Mouse (Mus musculus) intestine, embryonic 15.5 days (tissue): ENCODE measurements at regions not wholly inside any gene's neighbourhood (a gene's known extent, or its start where the extent isn't known, plus 50 kb on each side); places are given as distances from the start of the nearest gene placed in this dataset.

Experiments
- ATAC-seq: fragments of 200-750 bp; cut with Nextera tagmentation; 2 replicates; pipeline ENCODE4 v1.8.0; 2017; ENCODE audit warnings: moderate TSS enrichment, moderate library complexity
- H3K27ac ChIP-seq: fragments of 300-500 bp; sonication (generic); 2 replicates; pipeline ENCODE4 v1.5.1; 2015; ENCODE audit warnings: mild to moderate bottlenecking, inconsistent platforms
- H3K27me3 ChIP-seq: fragments of 300-500 bp; sonication (generic); replicated peaks from 2 replicates; pipeline ENCODE4 v1.6.1; 2015; ENCODE audit warnings: inconsistent platforms
- H3K36me3 ChIP-seq: fragments of 300-500 bp; sonication (generic); 2 replicates; pipeline ENCODE4 v1.6.1; 2015; ENCODE audit warnings: inconsistent platforms
- H3K4me1 ChIP-seq: fragments of 300-500 bp; sonication (generic); replicated peaks from 2 replicates; pipeline ENCODE4 v1.6.1; 2015; ENCODE audit warnings: inconsistent platforms
- H3K4me2 ChIP-seq: fragments of 300-500 bp; sonication (generic); replicated peaks from 2 replicates; pipeline ENCODE4 v1.6.1; 2015; ENCODE audit warnings: mild to moderate bottlenecking, inconsistent platforms
- H3K4me3 ChIP-seq: fragments of 300-500 bp; sonication (generic); replicated peaks from 2 replicates; pipeline ENCODE4 v1.5.1; 2015; ENCODE audit warnings: inconsistent platforms
- H3K9ac ChIP-seq: fragments of 300-500 bp; sonication (generic); 2 replicates; pipeline ENCODE4 v1.6.1; 2015; ENCODE audit warnings: inconsistent platforms
- H3K9me3 ChIP-seq: fragments of 300-500 bp; sonication (generic); 2 replicates; pipeline ENCODE4 v1.6.1; 2016; ENCODE audit warnings: inconsistent platforms
- WGBS: fragments of 180-500 bp; shearing (Covaris S2); methylation state at CpG from one replicate; pipeline ENCODE4 v1.1.7; 2015; 5-methylcytosine and 5-hydroxymethylcytosine counted together

DNA sequence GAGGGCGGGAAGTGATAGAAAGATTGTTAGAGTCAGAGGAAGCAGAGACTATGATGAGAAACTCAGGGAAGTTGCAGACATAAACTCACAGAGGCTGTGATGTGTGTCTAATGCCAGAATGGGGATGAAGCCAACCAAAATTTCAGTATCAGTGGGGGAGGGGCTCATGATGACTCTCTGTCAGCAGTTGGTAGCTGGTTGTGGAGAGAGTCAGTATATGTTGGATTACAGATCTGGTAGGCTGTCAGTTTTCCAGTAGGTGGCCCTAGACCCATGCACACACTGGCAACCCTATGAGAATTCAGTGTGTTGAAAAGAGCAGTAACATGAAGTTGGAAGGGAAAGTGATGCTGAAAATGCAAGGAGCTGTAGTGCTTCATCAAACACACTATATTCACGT, 257.5 kb downstream of the Ttc32 start:
- ATAC-seq, result no peak
- no peak overlapping the region for H3K4me3 ChIP-seq
- no peak overlapping the region for H3K9ac ChIP-seq
- H3K4me2 ChIP-seq, result no peak overlapping the region
- no peak overlapping the region for H3K27ac ChIP-seq
- no peaks in the 10 kb centered on the region for H3K36me3 ChIP-seq
- no peaks in the 10 kb centered on the region for H3K4me1 ChIP-seq
- no peaks in the 10 kb centered on the region for H3K27me3 ChIP-seq
- H3K9me3 ChIP-seq, result no peaks in the 10 kb centered on the region
- WGBS, result 83% methylated on average over 2 of the region's 2 CpGs

DNA sequence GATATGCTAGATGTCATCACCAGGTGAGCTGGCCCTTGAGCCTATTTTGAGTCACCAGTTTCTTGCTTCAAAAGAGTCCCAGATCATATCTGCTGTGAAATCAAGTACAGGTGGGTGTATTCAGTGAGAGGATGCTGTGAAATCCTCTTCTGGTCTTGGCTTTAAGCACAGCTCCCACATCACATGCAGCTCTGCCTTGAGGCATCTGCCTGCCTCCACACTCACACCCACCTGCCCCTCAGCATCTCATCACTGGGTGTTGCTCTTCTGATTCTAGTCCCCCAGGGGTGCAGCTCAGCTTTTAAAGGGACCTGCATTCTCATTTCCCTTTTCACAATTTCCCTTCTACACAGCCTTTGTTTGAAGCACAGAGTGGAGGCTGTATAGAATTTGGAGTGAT, 262.9 kb downstream of the Ttc32 start:
- Histone ChIP-seq H3K36me3 (no peaks in the 10 kb centered on the region), H3K4me2 (no peak overlapping the region), H3K4me1 (no peaks in the 10 kb centered on the region), H3K9ac (no peak overlapping the region), H3K27me3 (no peaks in the 10 kb centered on the region), H3K27ac (no peak overlapping the region), H3K4me3 (no peak overlapping the region), H3K9me3 (no peaks in the 10 kb centered on the region)
- ATAC-seq, result no peak

DNA sequence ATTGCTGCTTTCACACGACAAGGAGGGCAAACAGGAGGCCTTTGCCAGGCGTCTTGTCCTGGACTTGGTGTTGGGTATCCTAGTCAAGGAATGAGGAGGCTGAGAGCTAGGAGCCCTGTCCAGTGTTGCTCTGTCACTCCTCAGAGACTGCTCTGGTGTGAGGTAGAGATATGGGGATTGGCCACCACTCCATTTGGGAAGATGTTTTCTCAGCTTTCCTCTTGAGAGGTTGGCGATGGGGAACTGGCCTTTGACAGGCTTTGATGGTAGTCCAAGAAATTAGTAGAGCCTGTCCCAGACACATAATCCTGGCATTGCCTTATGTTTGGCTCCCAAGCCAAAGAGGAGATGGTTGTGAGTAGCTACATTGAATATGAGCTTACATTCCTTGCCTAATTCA, 265.4 kb downstream of the Ttc32 start:
- Histone ChIP-seq H3K9me3 (no peaks in the 10 kb centered on the region), H3K4me3 (no peak overlapping the region), H3K36me3 (no peaks in the 10 kb centered on the region), H3K4me1 (no peaks in the 10 kb centered on the region), H3K27ac (no peak overlapping the region), H3K9ac (no peak overlapping the region), H3K4me2 (no peak overlapping the region), H3K27me3 (no peaks in the 10 kb centered on the region)
- WGBS, result 79% methylated on average over 3 of the region's 3 CpGs
- ATAC-seq, result no peak

DNA sequence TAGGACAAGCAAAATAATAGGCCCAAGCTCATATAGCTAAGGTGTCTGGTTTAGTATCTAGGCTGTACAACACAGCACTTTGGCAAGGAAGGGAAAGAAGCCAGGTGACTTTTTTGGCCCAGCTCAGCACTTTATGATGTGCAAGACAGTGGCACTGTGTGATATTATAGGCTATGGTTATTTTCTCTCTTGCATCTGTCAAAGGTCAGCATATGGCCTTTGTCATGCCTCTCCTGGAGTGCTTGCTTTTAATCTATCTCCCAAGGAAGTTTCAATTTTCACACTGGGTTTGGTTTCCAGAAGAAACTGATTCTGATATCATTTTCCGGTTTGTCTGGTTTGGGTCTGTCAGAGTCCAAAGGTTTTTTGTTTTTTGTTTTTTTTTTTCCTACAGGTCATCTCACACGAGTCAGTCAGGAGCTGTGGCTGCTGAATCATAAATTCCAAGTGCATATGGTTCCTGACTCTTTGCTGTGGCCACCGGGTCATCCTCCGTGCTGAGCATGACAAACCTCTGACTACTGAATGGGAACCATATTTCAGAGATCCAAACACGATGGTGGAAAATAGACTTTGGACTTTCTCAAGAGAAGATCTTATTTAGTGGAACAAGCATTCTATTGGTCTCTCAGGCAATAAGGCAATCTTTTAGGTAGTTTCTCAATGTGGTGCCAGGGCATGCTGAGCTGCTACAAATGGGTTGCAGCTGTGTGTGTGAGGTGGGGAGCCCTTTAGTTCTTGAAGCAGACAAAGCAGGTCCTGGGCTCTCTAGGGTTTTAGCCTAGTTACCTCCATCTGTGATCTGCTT, 269.3 kb downstream of the Ttc32 start:
- Histone ChIP-seq H3K4me2 (no peak overlapping the region), H3K9me3 (no peaks in the 10 kb centered on the region), H3K36me3 (no peaks in the 10 kb centered on the region), H3K4me3 (no peak overlapping the region), H3K9ac (no peak overlapping the region), H3K27me3 (no peaks in the 10 kb centered on the region), H3K4me1 (no peaks in the 10 kb centered on the region), H3K27ac (no peak overlapping the region)
- 59% methylated on average over 5 of the region's 5 CpGs for WGBS
- peak; percentile 89 for ATAC-seq

DNA sequence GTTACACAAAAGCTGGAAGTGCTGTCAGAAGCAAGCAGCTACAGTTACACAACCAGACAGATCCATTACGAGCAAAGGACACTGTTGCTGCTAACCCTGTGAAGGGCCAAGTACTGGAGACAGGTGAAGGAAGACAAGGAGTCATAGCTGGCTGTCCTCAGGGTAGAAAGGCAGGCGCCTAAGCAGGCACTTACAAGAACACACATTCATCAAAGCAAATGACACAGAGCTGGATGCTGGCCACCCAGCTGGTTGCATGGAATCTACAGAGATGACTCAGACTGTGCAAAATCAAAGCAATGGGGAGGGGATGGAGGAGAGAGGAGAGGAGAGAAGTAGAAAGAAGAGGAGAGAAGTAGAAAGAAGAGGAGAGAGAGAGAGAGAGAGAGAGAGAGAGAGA, 265.8 kb upstream of the Osr1 start:
- WGBS, result 50% methylated on average over 2 of the region's 2 CpGs
- no peaks in the 10 kb centered on the region for H3K9me3 ChIP-seq
- no peak for ATAC-seq
- H3K4me2 ChIP-seq, result no peak overlapping the region
- no peak overlapping the region for H3K9ac ChIP-seq
- H3K36me3 ChIP-seq, result no peaks in the 10 kb centered on the region
- H3K27ac ChIP-seq, result no peak overlapping the region
- H3K27me3 ChIP-seq, result no peaks in the 10 kb centered on the region
- H3K4me3 ChIP-seq, result no peak overlapping the region
- no peaks in the 10 kb centered on the region for H3K4me1 ChIP-seq

DNA sequence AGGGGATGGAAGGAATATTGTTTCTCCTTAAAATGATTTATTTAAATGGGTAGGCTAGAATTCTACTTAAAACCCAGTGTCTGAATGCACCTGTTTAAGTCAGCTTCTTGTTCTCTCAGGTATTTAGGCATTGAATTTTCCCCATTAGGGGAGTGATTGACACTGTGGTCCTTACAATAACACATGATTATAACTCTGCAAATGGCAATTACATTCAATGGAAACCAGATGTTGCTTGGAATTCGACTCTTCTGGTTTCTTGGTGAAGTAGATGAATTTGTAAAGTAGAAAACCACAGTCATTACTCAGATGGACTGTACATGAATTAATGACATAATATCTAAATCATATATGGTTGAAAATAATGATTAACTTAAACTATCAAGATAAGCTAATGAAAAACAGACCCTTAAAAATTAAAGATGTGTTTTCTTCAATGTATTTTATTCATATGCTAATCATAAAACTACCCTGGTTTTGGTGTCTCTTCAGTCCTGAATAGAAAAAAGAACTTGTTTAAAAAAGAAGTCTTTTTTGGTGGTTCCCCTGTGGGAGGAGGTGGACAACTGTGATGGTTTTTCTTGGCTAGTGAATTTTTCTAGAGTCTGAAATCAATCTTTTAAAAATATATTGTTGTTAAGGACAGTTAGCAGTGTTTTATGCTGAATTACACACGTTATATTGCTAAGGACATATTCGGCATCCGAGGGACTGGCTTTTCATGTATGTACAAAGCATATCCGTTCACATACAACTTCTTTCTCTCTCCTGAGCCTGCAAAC, 231.8 kb upstream of the Osr1 start:
- no peak overlapping the region for H3K4me3 ChIP-seq
- H3K27me3 ChIP-seq, result no peaks in the 10 kb centered on the region
- no peak for ATAC-seq
- peaks cover 6% of the 10 kb centered on the region; the same call in 1 of the 2 replicates for H3K4me1 ChIP-seq
- WGBS, result 81% methylated on average over 5 of the region's 5 CpGs
- no peak overlapping the region for H3K27ac ChIP-seq
- no peaks in the 10 kb centered on the region for H3K36me3 ChIP-seq
- H3K9ac ChIP-seq, result no peak overlapping the region
- no peak overlapping the region for H3K4me2 ChIP-seq
- no peaks in the 10 kb centered on the region for H3K9me3 ChIP-seq

DNA sequence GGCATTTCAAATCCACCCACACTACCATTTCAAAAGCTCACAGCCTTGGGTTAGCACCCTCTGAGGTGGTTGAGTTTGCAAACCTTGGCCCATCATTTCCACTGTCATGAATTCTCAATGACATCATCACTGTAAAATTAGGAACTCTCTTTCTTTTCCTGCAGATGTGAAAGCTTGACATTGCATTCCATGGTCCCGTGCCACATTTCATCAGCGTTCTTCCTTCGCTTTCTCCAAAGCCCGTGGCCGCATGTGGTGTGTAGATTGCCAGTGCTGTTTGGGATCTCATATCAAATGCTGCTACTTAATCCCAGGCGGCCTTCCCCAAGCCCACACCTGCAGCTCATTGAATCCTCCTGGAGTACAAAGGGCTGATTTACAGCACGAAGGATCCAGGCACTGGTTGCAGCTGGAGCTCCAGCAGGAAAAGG, 231.1 kb upstream of the Osr1 start:
- no peak overlapping the region for H3K4me2 ChIP-seq

DNA sequence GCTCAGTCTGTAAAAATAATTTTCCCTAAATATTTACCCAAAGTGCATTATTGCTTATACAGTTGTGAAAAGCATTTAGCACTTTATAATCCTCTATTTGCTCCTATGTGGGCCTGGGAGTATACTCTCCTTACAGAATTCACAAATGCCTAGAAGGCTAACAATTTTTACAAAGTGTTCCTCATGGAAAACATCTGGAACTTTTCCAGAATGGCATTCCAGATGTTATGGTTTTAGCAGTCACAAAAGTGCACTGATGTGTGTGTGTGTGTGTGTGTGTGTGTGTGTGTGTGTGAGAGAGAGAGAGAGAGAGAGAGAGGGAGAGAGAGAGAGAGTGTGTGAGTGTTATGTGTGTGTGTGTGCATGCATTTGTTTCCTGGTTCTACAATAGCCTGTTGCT, 229.1 kb upstream of the Osr1 start:
- Histone ChIP-seq H3K4me2 (no peak overlapping the region), H3K36me3 (no peaks in the 10 kb centered on the region), H3K4me3 (no peak overlapping the region), H3K27ac (no peak overlapping the region), H3K27me3 (no peaks in the 10 kb centered on the region), H3K4me1 (peaks cover 6% of the 10 kb centered on the region; the same call in 1 of the 2 replicates), H3K9me3 (no peaks in the 10 kb centered on the region), H3K9ac (no peak overlapping the region)
- ATAC-seq, result no peak

More for the DNA sequence above, 231.1 kb upstream of the Osr1 start:
- Histone ChIP-seq H3K9ac (no peak overlapping the region), H3K4me3 (no peak overlapping the region), H3K27ac (no peak overlapping the region), H3K36me3 (no peaks in the 10 kb centered on the region), H3K9me3 (no peaks in the 10 kb centered on the region), H3K4me1 (peaks cover 6% of the 10 kb centered on the region; the same call in 1 of the 2 replicates), H3K27me3 (no peaks in the 10 kb centered on the region)
- no peak for ATAC-seq
- WGBS, result 36% methylated on average over 7 of the region's 7 CpGs

DNA sequence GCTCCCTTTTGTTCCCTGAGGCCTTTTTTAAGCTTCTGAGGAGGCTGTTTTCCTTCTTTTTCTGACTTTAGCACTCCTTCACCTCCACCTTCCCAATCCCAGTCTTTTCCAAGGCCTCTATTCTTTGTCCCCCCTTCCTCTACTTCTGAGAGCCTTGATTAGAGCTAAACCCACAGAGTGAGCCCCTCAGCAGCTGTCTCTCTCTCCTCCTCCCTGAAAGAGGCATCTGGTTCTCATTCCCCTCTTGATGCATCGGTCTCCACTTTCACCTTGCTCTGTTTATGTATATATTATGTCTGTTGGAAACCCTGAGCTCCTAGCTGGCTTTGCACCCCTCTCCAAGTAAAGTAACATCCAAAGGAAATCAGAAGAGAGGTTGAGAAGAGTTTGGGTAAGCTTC, 224.6 kb upstream of the Osr1 start:
- H3K4me3 ChIP-seq, result no peak overlapping the region
- no peak overlapping the region for H3K27ac ChIP-seq
- no peaks in the 10 kb centered on the region for H3K27me3 ChIP-seq
- no peak overlapping the region for H3K4me2 ChIP-seq
- H3K4me1 ChIP-seq, result no peaks in the 10 kb centered on the region
- no peaks in the 10 kb centered on the region for H3K36me3 ChIP-seq
- 44% methylated on average over 1 of the region's 1 CpGs for WGBS
- ATAC-seq, result no peak
- no peaks in the 10 kb centered on the region for H3K9me3 ChIP-seq
- H3K9ac ChIP-seq, result no peak overlapping the region

DNA sequence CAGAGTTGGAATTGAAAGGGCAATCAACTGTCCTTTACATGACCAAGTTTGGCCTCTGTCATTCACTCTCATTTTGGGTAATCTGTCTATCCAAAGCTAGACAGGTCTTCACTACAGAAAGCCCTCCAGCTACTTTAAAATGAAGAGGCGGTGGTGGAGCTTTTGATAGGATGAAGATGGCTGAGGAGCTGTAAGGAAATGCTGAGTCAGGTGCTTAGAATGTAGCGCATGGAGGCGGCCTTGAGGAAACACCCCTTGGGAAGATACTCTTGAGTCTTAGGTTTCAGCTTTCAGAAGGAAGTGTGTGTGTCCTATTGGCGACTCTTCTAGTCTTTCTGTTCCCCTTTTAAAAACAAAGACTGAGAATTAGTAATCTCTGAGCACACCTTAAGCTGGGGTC, 214.4 kb upstream of the Osr1 start:
- Histone ChIP-seq H3K4me1 (no peaks in the 10 kb centered on the region), H3K27me3 (no peaks in the 10 kb centered on the region), H3K27ac (no peak overlapping the region), H3K4me2 (no peak overlapping the region), H3K9ac (no peak overlapping the region), H3K9me3 (no peaks in the 10 kb centered on the region), H3K36me3 (no peaks in the 10 kb centered on the region), H3K4me3 (no peak overlapping the region)
- no peak for ATAC-seq
- WGBS, result 80% methylated on average over 4 of the region's 4 CpGs

DNA sequence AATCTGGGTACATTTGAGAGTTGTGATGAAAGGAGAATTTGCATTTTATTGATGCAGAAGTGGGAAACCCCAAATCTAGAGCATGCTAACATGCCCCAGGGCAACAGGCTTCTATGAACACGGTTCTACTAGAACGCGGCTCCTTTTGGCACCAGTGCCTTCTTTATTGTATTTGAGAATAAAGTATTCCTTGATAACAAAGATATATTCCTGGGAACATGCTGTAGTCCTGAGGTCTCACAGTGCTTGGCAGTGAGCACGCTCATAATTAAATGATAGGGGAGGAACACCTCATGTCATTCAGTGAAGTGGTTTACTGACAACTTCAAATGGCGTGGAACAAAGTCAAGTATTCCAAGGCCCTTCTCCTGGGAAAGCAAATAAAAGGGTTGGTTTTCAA, 212.1 kb upstream of the Osr1 start:
- Histone ChIP-seq H3K27me3 (no peaks in the 10 kb centered on the region), H3K4me3 (no peak overlapping the region), H3K9me3 (no peaks in the 10 kb centered on the region), H3K27ac (no peak overlapping the region), H3K4me1 (no peaks in the 10 kb centered on the region), H3K9ac (no peak overlapping the region), H3K4me2 (no peak overlapping the region), H3K36me3 (no peaks in the 10 kb centered on the region)
- no peak for ATAC-seq
- WGBS, result 86% methylated on average over 5 of the region's 5 CpGs

DNA sequence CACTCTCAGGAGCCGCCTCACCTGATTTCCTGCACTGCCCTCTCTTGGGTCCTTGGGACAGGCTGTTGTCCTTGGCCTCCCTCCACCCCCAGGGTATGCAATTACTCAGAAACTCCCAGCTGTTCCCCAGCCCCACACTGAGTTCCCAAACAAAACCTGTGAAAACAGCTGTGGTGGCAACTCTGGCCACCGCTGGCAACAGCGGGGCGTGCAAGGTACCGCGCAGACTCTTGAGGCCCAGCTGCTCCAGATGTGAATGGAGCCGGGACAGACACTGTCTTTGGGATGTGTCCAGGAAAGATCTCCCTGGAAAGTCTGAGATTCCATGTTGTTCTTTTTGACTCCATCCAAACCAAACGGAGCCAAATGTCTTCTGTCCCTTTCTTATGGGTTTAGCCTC, 211.0 kb upstream of the Osr1 start:
- Histone ChIP-seq H3K4me2 (no peak overlapping the region), H3K36me3 (no peaks in the 10 kb centered on the region), H3K27ac (no peak overlapping the region), H3K27me3 (no peaks in the 10 kb centered on the region), H3K9ac (no peak overlapping the region), H3K4me1 (no peaks in the 10 kb centered on the region), H3K9me3 (no peaks in the 10 kb centered on the region), H3K4me3 (no peak overlapping the region)
- 47% methylated on average over 8 of the region's 8 CpGs for WGBS
- no peak for ATAC-seq

DNA sequence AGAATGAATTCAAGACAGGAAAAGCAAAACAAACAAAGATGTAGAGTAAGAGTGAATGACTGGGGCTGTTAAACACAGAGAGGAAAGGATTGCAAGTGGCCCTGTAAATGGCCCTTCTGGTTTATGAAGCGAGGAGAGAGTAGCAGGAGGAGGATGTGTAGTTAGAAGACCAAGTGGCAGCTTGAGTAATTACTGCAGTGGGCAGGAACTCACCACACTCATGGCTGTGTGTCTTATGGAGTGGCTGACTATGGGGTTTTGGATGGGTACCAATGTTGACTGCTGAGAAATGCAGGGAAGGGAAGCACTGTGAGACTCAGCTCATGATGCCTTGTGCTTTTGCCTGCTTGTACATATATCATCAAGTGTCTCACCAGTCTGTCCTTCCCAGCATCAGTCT, 204.0 kb upstream of the Osr1 start:
- Histone ChIP-seq H3K27me3 (no peaks in the 10 kb centered on the region), H3K4me3 (no peak overlapping the region), H3K36me3 (no peaks in the 10 kb centered on the region), H3K9me3 (no peaks in the 10 kb centered on the region), H3K9ac (no peak overlapping the region), H3K4me1 (no peaks in the 10 kb centered on the region), H3K27ac (no peak overlapping the region), H3K4me2 (no peak overlapping the region)
- ATAC-seq, result no peak
- 56% methylated on average over 1 of the region's 1 CpGs for WGBS
